Mouse (Mus musculus): Measurements from ENCODE around the gene Cfap77.

GRCm38 (mm10) chr2:28915104-28915738 lies 139.6 kb downstream of the Cfap77 start:
- TF ChIP-seq POLR2A (IDR thresholded peaks at IDR 0.05; ENCODE audit: low read depth, low read length) (no peak), CTCF (conservative IDR thresholded peaks at IDR 0.05; ENCODE audit: insufficient read depth, insufficient read length, low read depth, low read length) (no peak)

Measured in kidney, adult 2 months (tissue).